Comparison of ENCODE assay signal across 8 mouse cellular contexts in the genomic region with DNA sequence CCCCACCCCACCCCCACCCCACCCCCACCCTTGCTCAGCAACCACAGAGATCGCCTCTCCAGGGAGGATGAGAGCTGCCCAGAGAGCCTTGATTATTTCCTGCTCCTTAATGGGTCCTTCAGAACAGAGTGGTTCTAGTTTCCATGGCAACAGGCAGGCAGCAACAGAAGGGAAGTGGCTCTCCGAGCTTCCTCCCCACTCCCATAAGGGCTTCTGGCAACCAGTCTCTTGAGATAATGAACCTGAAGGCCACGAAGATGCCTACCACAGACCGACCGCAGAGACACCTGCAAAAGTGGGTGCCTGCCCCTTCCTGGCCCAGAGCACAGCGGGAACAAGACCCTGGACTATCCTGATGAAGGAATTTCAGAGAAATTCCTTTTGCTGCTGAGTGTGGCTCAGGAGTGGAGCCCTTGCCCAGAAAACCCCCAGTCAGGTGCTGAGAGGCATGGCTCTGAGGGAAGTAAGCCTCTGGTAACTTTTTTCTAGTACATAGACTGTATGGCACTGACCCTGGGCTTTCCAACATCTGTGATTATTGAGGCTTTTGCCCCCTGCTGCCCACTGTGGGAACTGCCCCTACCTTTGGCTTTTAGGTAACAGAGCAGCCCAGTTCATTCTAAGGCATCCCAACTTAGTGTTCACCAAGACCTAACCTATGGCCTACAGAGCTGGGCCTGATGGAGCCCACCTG. TPM values are rescaled to one million over a fixed set of nuclear protein-coding genes. Genes with fewer than 3 reads are reported as not detected.
DNase-seq lines count a peak whose midpoint lies in the region; ATAC-seq and TF ChIP-seq lines count a peak whose summit lies in the region.

No protein-coding gene starts in this region.

- no peak overlapping the region for H3K4me2 ChIP-seq in stomach, postnatal 0 days (replicated peaks; ENCODE audit: low read depth)

- H3K4me1 ChIP-seq in liver, adult 2 months (ENCODE audit: control insufficient read depth, insufficient read depth, low read length): no peaks in the 10 kb centered on the region
- H3K4me1 ChIP-seq in stomach, postnatal 0 days (replicated peaks; ENCODE audit: control insufficient read depth, insufficient read depth): no peaks in the 10 kb centered on the region

- TF ChIP-seq POLR2A in liver, adult 2 months (IDR thresholded peaks at IDR 0.05; ENCODE audit: extremely low read depth, insufficient read depth, low read length): no peak

- TF ChIP-seq EP300 in stomach, postnatal 0 days (optimal IDR thresholded peaks at IDR 0.05): no peak

- no peak overlapping the region for H3K9ac ChIP-seq in liver, adult 2 months (ENCODE audit: low read depth, low read length)
- no peak overlapping the region for H3K9ac ChIP-seq in stomach, postnatal 0 days (ENCODE audit: low read length)

- ATAC-seq in stomach, postnatal 0 days (ENCODE audit: low FRiP score, low TSS enrichment): no peak

- H3K9me3 ChIP-seq in stomach, postnatal 0 days (ENCODE audit: control insufficient read depth, low read length): no peaks in the 10 kb centered on the region

- H3K36me3 ChIP-seq in liver, adult 2 months (ENCODE audit: control insufficient read depth, insufficient read depth, low read length): no peaks in the 10 kb centered on the region
- H3K36me3 ChIP-seq in stomach, postnatal 0 days (ENCODE audit: control insufficient read depth, insufficient read depth, low read length): no peaks in the 10 kb centered on the region

- 30% methylated on average over 6 of the region's 6 CpGs for WGBS in liver, adult 2 months
- 22% methylated on average over 6 of the region's 6 CpGs for WGBS in stomach, postnatal 0 days

- H3K79me2 ChIP-seq in liver, adult 2 months (ENCODE audit: control insufficient read depth, insufficient read depth, low read length): no peaks in the 10 kb centered on the region

- H3K27me3 ChIP-seq in liver, adult 2 months (ENCODE audit: control insufficient read depth, insufficient read depth, low read length): no peaks in the 10 kb centered on the region
- H3K27me3 ChIP-seq in stomach, postnatal 0 days (ENCODE audit: control insufficient read depth, insufficient read depth, low read length): no peaks in the 10 kb centered on the region

- no peak overlapping the region for H3K4me3 ChIP-seq in liver, adult 2 months (ENCODE audit: insufficient read depth, low read depth, low read length)
- H3K4me3 ChIP-seq in stomach, postnatal 0 days (ENCODE audit: low read depth, low read length): no peak overlapping the region

- peak; percentile 67 for DNase-seq in urinary bladder, postnatal 14 days (ENCODE audit: low spot score)
- DNase-seq in urinary bladder, postnatal 4 days (ENCODE audit: low spot score in 2 of 2): no peak
- peak; percentile 68 for DNase-seq in c-Kit-positive CD71-negative TER-119-negative erythroid progenitor cells, embryonic 14.5 days (ENCODE audit: low read depth)
- peak; percentile 66 to 76 for DNase-seq in frontal cortex, postnatal 25 days (ENCODE audit: low spot score in 2 of 2)
- DNase-seq in kidney, adult 8-10 months: peak; percentile 59 to 89
- peak; percentile 43 for DNase-seq in liver, adult 2 months (ENCODE audit: extremely low read depth, low read depth, low spot score)
- DNase-seq in natural killer cell, adult 2 months (ENCODE audit: low spot score in 2 of 2): peak; percentile 71 to 84
- DNase-seq in stomach, postnatal 0 days (ENCODE audit: low spot score): peak; percentile 75

- H3K27ac ChIP-seq in liver, adult 2 months (replicated peaks; ENCODE audit: insufficient read depth, low read depth, low read length): no peak overlapping the region
- no peak overlapping the region for H3K27ac ChIP-seq in stomach, postnatal 0 days (replicated peaks)

- peak; percentile 78 for TF ChIP-seq CTCF in liver, adult 2 months (IDR thresholded peaks at IDR 0.05; ENCODE audit: low read depth, low read length)
- peak; percentile 80 for TF ChIP-seq CTCF in stomach, postnatal 0 days (IDR thresholded peaks at IDR 0.05; ENCODE audit: low read depth)

RNA-seq across cellular contexts. Expression of gene Fem1a, which starts 5.3 kb away (rescaled TPM):
- total RNA-seq in liver, adult 2 months (2014; rRNA removed): 11.5 and 12.1 TPM in 2 replicates
- 16.6 and 18.9 TPM in 2 replicates for polyA plus RNA-seq in liver, adult 2 months (2012; rRNA removed)
- polyA plus RNA-seq in stomach, postnatal 0 days (2015; fragmentation: Nextera tagmentation; extraction: Ambion mirVana): 9.6 and 10.0 TPM in 2 replicates

RNA-seq across cellular contexts. Expression of gene Ticam1, which starts 25.3 kb away (rescaled TPM):
- total RNA-seq in liver, adult 2 months (2014; rRNA removed): 2.5 and 3.4 TPM in 2 replicates
- 20.9 and 27.7 TPM in 2 replicates for polyA plus RNA-seq in liver, adult 2 months (2012; rRNA removed)
- polyA plus RNA-seq in stomach, postnatal 0 days (2015; fragmentation: Nextera tagmentation; extraction: Ambion mirVana): 4.6 and 6.4 TPM in 2 replicates

RNA-seq across cellular contexts. Expression of gene Dpp9, which starts 32.6 kb away (rescaled TPM):
- total RNA-seq in liver, adult 2 months (2014; rRNA removed): 10.7 and 20.1 TPM in 2 replicates
- polyA plus RNA-seq in liver, adult 2 months (2012; rRNA removed): 55.4 and 60.3 TPM in 2 replicates
- polyA plus RNA-seq in stomach, postnatal 0 days (2015; fragmentation: Nextera tagmentation; extraction: Ambion mirVana): 13.8 and 14.0 TPM in 2 replicates

RNA-seq across cellular contexts. Expression of gene Plin3, which starts 41.4 kb away (rescaled TPM):
- 23.0 and 28.1 TPM in 2 replicates for total RNA-seq in liver, adult 2 months (2014; rRNA removed)
- polyA plus RNA-seq in liver, adult 2 months (2012; rRNA removed): 20.6 and 21.5 TPM in 2 replicates
- 65.3 and 67.3 TPM in 2 replicates for polyA plus RNA-seq in stomach, postnatal 0 days (2015; fragmentation: Nextera tagmentation; extraction: Ambion mirVana)

RNA-seq across cellular contexts. Expression of gene Arrdc5, which starts 48.8 kb away (rescaled TPM):
- total RNA-seq in liver, adult 2 months (2014; rRNA removed): not detected in 2 replicates
- not detected in 2 replicates for polyA plus RNA-seq in liver, adult 2 months (2012; rRNA removed)
- polyA plus RNA-seq in stomach, postnatal 0 days (2015; fragmentation: Nextera tagmentation; extraction: Ambion mirVana): not detected in 2 replicates

Comparison
In these comparisons a context has a peak if more than half of its experiments do, and no peak if none do; other contexts are left out.
1. DNase-seq: peak in urinary bladder, postnatal 14 days (single experiment), c-Kit-positive CD71-negative TER-119-negative erythroid progenitor cells, embryonic 14.5 days (single experiment), frontal cortex, postnatal 25 days (2 of 2), kidney, adult 8-10 months (2 of 2), liver, adult 2 months (single experiment), natural killer cell, adult 2 months (2 of 2) and stomach, postnatal 0 days (single experiment); none in urinary bladder, postnatal 4 days (0 of 2).